Mouse (Mus musculus) megakaryocyte, embryonic 14.5 days (primary cell): ENCODE data around the gene Vps16.

Experiments
- FLI1 ChIP-seq: IDR thresholded peaks from 2 replicates; pipeline ENCODE4 v1.6.1; 2012; ENCODE audit warnings: low read length, inconsistent platforms, mixed read lengths
- GATA1 ChIP-seq: IDR thresholded peaks from 3 replicates; pipeline ENCODE4 v1.6.1; 2012; ENCODE audit warnings: mixed read lengths, low read length, inconsistent platforms, borderline replicate concordance

DNA sequence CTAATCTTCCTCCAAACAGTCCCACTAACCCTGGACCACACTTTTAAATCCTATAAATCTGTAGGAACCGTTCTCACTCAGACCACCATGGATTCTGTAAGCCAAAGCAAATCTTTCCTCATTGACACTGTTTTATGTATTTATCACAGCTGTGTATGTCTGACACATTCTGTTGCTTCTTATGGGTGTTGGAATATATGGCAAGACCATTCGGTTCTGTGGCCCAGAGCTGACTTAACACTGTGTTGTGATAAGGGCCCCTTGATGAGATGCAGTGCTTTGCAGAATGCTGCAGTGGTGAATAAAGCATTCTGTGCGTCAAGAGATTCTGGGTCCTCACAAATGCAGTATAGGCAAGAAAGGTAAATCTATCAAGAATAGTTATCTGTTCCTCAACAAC is 8.0 kb downstream of the Vps16 start:
- TF ChIP-seq GATA1 (no peak), FLI1 (no peak)
